Mouse (Mus musculus): ENCODE measurements around the gene Pfas. TPM values are rescaled to one million over a fixed set of nuclear protein-coding genes. Genes with fewer than 3 reads are reported as not detected.

Pfas gene
- total and polyA plus RNA-seq, 3 experiments = 63.5 to 149 (median 130) TPM

- TF ChIP-seq POLR2AphosphoS5 (IDR thresholded peaks at IDR 0.05; ENCODE audit: borderline replicate concordance, low read depth, low read length) (no peak), ZKSCAN1 (IDR thresholded peaks at IDR 0.05; ENCODE audit: low read depth, low read length) (no peak), RAD21 (IDR thresholded peaks at IDR 0.05; ENCODE audit: low read depth, low read length) (no peak), CHD2 (IDR thresholded peaks at IDR 0.05; ENCODE audit: low read length) (no peak), JUND (IDR thresholded peaks at IDR 0.05; ENCODE audit: low read depth, low read length) (no peak), TCF12 (IDR thresholded peaks at IDR 0.05; ENCODE audit: low read depth, low read length) (peak; percentile 63)
These were observed at the start of gene Pfas (continued) for GRCm38 (mm10) chr11:69008182-69009121.

GRCm38 (mm10) chr11:69053848-69054247 lies 45.6 kb upstream of the Pfas start:
- Histone ChIP-seq H3K79me2 (ENCODE audit: control insufficient read depth, insufficient read depth, low read length, poor library complexity) (peaks cover 5% of the 10 kb centered on the region), H3K27ac (ENCODE audit: control insufficient read depth, low read depth, low read length) (no peak overlapping the region), H3K9ac (ENCODE audit: control insufficient read depth, low read depth, low read length, poor library complexity, severe bottlenecking) (no peak overlapping the region), H3K4me1 (ENCODE audit: control insufficient read depth in 1 of 2, insufficient read depth in 2 of 2, low read length in 2 of 2) (peaks cover 0 to 6% of the 10 kb centered on the region in 2 experiments; a peak in 1 of 4 replicates), H3K9me3 (replicated peaks; ENCODE audit: insufficient read depth, low read length) (no peaks in the 10 kb centered on the region), H3K27me3 (ENCODE audit: control insufficient read depth in 1 of 2, insufficient read depth in 2 of 2, low read length in 2 of 2) (no peaks in the 10 kb centered on the region), H3K36me3 (ENCODE audit: control insufficient read depth in 1 of 2, insufficient read depth in 2 of 2, low read length in 2 of 2) (peaks cover 6 to 19% of the 10 kb centered on the region in 2 experiments), H3K4me3 (ENCODE audit: control insufficient read depth in 1 of 2, insufficient read depth in 1 of 2, low read depth in 2 of 2, low read length in 2 of 2) (no peak overlapping the region)
- no peak for DNase-seq (ENCODE audit: low read depth, low spot score)
- TF ChIP-seq ZKSCAN1 (IDR thresholded peaks at IDR 0.05; ENCODE audit: low read depth, low read length) (no peak), TAL1 (IDR thresholded peaks at IDR 0.05; ENCODE audit: low read length) (no peak), UBTF (IDR thresholded peaks at IDR 0.05; ENCODE audit: borderline replicate concordance, insufficient read depth, low read depth, low read length) (no peak), POLR2AphosphoS2 (IDR thresholded peaks at IDR 0.05; ENCODE audit: low read length) (no peak), POLR2A (IDR thresholded peaks at IDR 0.05; ENCODE audit: control insufficient read depth in 1 of 2, insufficient read depth in 1 of 2, low read depth in 1 of 2, low read length in 2 of 2, poor library complexity in 1 of 2) (no peak), JUND (IDR thresholded peaks at IDR 0.05; ENCODE audit: low read depth, low read length) (no peak), USF1 (IDR thresholded peaks at IDR 0.05; ENCODE audit: low read depth, low read length) (no peak), GABPA (IDR thresholded peaks at IDR 0.05; ENCODE audit: low read depth, low read length) (no peak), EP300 (IDR thresholded peaks at IDR 0.05; ENCODE audit: low read depth in 1 of 2, low read length in 2 of 2) (no peak), CHD2 (IDR thresholded peaks at IDR 0.05; ENCODE audit: low read length) (no peak), POLR2AphosphoS5 (IDR thresholded peaks at IDR 0.05; ENCODE audit: borderline replicate concordance, low read depth, low read length) (no peak), RCOR1 (IDR thresholded peaks at IDR 0.05; ENCODE audit: low read depth, low read length) (no peak), SIN3A (IDR thresholded peaks at IDR 0.05; ENCODE audit: low read length) (no peak), CTCF (IDR thresholded peaks at IDR 0.05 in 2 of 3, conservative IDR thresholded peaks at IDR 0.05 in 1 of 3; ENCODE audit: control insufficient read depth in 1 of 3, insufficient read depth in 1 of 3, low read depth in 2 of 3, low read length in 3 of 3, poor library complexity in 1 of 3, severe bottlenecking in 1 of 3) (no peak), TBP (IDR thresholded peaks at IDR 0.05; ENCODE audit: low read depth, low read length) (no peak), BHLHE40 (IDR thresholded peaks at IDR 0.05; ENCODE audit: borderline replicate concordance, low read depth, low read length) (no peak), GATA1 (IDR thresholded peaks at IDR 0.05; ENCODE audit: low read depth, low read length) (no peak), NRF1 (IDR thresholded peaks at IDR 0.05; ENCODE audit: insufficient read depth, low read depth, low read length, poor library complexity, severe bottlenecking) (no peak), MXI1 (IDR thresholded peaks at IDR 0.05; ENCODE audit: low read depth, low read length) (no peak), MYB (IDR thresholded peaks at IDR 0.05; ENCODE audit: low read depth, low read length) (no peak)

Measured in MEL (cell line).